Mouse (Mus musculus) thymus, postnatal 0 days (tissue): ENCODE data around the gene Runx3. TPM values are rescaled to one million over a fixed set of nuclear protein-coding genes. Genes with fewer than 3 reads are reported as not detected.
"Not testable (repeated sequence)": the region's sequence is repeated elsewhere in the genome, so short reads cannot be mapped to it uniquely, and the experiment has no call there.

Source experiments
- DNase-seq: peaks from one replicate; pipeline ENCODE4 v3.0.0-alpha.2; 2015; ENCODE audit warnings: low spot score
- polyA plus RNA-seq: library from polyadenylated mRNA; unstranded; fragments of >200 nt; fragmentation: Nextera tagmentation; extraction: Ambion mirVana; gene quantifications from 2 replicates; pipeline ENCODE4 v1.2.1, GENCODE M21; 2015

Runx3 gene
- polyA plus RNA-seq, 1 experiment from 2014 or later = 7.9 TPM

DNA sequence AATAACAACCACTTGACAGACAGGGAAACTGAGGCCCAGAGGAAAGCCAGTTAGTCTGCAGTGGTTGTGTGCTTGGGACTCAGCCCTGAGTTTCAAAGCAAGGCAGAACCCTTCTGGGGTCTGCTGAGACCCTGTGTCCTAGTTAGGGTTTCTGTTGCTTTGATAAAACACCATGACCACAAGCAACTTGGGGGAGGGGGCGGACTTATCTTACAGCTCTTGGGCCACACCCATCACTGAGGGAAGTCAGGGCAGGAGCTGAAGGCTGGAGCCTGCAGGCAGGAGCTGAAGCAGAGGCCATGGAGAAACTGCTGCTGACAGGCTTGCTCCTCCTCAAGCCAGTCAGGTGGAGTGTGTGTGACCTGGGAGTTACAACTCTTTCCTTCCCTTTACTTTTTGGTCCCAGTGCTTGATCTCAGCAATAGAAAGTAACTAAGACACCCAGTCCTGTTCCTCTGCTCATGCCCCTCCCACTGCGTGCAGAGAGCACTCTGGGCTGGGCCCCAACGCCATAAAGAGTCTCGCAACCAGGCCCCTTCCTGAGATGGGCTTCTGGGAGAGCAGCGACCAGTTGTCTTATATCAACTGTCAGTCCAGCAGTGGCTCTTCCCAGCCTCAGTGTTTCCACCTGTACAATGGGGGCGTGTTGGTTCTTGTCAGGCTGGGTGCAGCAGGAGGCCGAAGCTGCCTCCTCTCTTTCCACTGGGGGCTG lies 47.5 kb downstream of the Runx3 start:
- no peak for DNase-seq

DNA sequence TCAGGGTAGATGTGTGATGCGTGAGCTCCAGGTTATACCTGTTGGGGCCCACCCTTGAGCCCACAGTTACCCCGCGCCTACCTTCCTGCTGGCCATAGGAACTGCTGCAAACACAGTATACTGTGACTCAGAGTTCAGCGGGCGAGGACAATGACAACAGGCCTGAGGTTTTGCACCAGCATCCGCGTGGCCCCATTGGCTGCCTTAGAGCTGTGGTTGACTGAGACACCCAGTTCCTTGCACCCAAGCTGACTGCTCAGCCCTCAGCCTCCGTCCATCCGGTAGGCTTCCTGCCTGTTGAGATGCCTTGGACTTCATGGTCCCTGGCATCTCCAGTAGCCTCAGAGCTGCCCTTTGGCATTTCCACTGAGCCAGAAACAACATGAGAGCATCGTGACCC lies 48.6 kb downstream of the Runx3 start:
- no peak for DNase-seq

DNA sequence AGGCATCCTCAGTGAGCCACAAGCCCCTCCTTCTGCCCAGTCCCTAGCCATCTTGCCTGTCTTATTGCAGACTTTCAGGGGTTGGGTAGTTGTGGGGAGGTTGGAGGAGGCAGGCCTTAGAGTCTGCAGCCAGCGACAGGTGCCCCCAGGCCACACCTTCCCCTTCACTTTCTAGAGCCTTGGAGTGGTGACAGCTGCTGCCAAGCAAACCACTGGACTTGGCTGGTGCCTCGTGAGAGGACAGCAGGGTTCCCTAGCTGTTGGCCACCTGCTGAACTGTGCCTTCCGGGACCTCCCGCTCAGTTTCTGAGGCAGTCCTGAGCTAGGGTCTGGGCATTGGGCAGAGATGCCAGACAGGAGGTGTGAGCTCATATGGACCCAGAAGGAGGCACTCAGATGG lies 49.0 kb downstream of the Runx3 start:
- no peak for DNase-seq

DNA sequence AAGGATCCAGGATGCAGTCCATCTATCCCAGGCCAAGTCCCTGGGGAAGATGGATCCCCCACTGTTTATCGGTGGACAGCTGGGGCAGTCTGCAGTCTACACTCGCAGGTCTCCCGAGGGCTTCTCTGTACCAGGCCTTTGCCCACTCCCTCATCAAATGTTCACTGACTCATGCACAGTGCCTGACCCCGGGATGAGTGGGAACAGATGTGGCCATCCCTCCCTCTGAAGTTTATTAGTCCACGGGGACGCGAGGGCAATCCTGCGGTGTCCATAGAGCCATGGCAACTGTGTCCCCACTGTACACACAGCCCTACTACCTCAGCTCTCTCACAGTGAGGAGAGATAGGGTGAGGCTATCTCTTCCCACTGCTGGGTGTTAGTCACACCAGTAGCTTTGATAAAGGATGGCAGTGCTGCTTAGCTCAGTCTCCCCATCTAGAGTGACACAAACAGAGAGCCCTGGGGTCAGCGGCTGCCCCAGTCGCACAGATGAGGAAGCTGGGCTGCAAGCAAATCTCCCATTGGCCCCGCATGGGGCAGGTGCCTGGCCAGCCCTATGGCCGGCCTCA lies 50.9 kb downstream of the Runx3 start:
- DNase-seq = no peak

DNA sequence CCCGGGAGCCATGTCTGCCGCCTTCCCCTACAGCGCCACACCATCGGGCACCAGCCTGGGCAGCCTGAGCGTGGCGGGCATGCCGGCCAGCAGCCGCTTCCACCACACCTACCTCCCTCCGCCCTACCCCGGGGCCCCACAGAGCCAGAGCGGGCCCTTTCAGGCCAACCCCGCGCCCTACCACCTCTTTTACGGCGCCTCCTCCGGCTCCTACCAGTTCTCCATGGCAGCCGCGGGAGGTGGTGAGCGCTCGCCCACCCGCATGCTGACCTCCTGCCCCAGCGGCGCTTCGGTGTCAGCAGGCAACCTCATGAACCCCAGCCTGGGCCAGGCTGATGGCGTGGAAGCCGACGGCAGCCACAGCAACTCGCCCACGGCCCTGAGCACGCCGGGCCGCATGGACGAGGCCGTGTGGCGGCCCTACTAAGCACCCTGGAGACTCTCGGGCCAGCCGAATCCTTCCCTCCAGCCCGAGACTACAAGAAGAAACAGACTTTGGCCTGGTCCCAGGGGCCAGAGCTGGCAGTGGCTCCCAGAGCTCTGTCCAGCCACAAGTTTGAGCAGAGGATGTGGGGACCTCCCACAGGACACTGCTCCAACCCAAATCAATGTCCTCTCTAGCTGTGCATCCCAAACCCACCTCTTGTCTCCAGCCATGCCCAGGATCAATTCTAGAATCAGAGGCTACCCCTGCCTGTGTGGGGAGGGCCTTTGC lies 55.1 kb downstream of the Runx3 start:
- no peak for DNase-seq

DNA sequence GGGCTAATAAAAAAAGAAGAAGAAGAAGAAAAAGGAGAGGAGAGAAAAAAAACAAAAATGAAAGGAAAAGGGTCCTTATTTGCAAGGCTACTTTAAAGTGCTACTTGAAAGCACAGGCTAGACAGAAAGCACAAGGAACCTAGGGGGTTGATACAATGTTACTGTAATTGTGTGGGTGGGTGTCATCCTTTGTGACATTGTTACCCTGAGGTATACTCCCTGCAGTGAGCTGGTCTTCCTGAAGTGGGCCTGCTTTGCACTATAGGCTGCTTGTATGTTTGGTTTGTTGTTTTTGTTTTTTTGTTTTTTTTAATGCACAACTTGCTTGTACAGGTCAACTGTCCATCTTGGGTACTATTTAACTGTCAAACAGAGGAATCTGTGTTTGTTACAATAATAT lies 57.1 kb downstream of the Runx3 start:
- DNase-seq = no peak

DNA sequence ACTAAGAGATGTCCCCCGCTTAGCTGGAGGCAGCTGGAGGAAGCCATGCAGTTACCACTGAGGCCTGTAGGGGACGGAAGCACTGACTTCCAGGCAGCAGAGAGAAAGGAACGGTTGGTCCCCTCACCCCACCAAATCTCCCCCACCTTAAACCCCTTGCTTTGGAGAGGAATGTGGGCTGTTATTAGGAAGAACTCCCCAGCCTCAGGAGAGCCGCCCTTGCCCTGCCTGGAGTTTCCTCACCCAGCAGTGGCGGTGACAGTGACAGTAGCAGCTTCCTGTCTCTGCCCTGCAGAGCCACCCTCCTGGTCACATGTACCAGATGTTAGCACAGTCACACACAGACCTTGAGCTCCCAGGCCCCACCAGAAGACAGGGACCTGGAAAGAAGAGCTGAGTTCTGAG lies 58.6 kb downstream of the Runx3 start:
- peak; percentile 72 for DNase-seq

DNA sequence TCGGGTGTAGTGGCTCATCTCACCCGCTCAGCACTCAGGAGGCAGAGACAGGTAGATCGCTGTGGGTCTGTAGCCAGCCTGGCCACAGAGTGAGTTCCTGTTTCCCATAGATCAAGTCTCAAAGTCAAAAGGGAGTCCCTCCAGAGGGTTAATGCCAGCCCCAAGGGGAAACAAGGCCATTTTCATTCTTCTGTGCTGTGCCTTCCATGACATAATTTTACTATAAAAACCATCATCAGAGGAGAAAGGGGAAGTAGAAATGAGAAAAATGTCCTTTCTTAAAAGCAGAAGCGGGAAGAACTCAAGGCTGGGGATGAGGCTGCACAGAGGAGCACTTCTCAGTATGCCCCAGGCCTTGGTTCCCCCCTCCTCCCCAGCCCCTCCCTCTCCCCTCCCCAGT lies 61.4 kb downstream of the Runx3 start:
- no peak for DNase-seq

DNA sequence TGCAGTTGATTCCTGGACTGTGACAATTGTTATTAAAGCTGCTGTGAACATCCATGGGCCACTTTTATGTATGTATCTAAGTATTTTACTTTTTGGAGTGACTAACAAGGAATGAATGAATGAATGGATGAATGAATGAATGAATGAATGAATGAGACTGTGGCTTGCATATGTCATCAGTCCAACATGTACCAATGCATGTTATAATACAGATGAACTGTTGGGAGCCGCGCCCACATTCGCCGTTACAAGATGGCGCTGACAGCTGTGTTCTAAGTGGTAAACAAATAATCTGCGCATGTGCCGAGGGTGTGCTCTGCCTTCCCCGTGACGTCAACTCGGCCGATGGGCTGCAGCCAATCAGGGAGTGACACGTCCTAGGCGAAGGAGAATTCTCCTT lies 63.8 kb downstream of the Runx3 start:
- DNase-seq = not testable (repeated sequence)

DNA sequence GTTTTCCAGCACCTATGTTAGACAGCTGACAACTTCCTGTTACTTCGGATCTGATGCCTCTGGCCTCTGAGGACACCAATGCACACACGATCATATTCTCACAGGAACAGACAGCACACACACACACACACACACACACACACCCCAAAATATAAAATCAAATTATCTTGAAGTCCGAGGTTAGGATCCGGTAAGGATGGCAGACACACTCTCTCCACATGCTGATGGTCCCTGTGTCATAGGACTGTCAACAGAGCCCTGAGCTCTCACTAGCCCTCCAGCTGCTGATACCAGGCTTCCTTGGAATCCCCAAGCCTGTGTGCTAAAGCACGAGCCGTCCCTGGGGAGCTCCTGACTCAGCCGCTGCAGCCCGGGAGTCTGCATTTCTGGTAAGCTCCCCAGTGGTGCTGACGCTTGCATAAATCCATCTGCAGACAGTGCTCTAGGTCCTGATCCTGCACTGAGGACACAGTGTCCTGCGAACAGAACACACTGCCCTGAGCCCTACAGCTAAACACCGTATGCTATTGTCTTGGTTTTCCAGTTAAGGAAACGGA lies 69.1 kb downstream of the Runx3 start:
- DNase-seq = no peak

DNA sequence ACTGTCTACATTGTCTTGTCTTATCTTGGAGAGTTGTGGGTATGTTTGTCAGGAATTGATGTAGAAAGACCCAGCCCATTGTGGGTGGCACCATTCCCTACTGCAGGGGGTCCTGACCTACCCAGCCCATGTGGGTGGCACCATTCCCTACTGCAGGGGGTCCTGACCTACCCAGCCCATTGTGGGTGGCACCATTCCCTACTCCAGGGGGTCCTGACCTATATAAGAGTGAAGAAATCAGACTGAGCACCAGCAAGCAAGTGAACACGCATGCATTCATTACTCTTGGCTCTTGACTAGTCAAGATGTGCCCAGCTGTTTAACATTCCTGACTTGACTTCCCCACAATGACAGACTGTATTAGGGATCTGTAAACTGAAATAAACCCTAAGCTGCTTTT lies 69.9 kb downstream of the Runx3 start:
- no peak for DNase-seq

DNA sequence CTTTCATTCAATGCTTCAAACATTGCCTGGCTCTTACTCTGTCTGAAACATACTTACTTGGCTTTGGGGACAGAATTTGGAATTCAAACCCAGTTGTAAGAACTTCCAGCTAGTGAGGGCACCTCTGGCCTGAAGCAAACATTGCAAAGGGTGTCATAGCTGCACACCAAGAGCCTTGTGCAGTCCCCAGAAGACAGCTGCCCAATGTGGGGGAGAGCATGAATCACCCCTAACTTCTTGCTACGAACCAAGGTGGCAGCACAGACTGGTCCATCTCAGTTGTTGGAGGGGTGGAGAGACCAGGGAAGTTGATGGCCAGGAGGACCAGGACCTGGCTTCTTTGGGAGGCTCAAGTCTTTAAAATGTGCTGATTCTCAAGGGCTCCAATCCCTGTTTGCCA lies 70.7 kb downstream of the Runx3 start:
- no peak for DNase-seq

DNA sequence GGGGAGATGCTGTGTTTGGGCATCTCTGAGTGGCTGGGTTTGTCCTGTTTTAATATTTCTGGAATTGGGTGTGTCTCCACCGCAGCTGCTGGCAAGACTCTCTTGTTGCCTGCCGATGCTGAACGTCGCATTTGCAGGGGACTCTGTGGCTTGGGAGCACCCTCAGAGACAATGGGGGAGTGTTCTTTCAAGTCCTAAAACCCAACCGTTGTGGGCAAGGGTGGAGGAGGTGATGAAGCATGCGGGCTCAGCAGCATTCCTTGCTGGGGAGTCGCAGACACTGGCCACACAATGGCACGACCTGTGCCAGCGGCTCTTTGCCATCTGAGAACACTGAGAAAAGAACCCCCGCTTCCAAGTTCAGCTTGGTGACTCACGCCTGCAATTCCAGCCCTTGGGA lies 71.2 kb downstream of the Runx3 start:
- no peak for DNase-seq

DNA sequence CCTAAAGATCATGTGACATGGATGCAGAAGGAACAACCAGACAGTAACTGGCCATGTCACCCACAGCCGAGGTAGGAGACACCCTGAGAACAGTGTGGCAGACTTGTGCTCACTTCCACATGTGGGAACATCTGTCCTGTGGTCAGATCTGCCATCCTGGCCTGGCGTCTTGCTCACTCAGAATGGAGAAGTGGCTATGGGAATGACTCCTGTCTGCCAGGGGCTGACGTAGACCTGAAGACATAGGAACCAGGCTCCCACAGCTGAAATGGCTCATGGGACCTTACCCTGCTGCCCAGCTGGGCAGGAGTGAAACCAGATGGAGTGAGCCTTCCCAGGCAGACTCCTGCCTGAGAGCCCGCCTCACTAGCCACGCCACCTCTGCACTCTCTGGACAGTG lies 72.4 kb downstream of the Runx3 start:
- no peak for DNase-seq

DNA sequence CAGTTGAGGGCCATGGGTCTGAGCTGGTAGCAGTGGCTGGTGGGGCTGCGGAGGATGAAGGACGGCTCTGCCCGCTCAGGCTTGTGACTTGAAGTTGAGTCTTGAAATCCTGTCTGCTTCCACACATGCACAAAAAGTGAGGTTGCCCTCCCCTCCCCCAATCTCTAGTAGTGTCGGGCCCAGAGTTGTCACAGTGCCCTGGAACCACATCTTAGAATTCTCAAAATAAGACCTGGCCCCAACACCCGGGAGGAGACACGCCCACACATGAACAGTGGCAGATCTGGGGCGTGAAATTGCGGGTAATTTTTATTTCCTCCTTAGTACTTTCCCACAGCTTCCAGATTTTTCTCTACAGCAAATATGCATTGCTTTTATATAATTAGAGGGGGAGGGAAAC lies 77.4 kb downstream of the Runx3 start:
- DNase-seq = peak; percentile 39

DNA sequence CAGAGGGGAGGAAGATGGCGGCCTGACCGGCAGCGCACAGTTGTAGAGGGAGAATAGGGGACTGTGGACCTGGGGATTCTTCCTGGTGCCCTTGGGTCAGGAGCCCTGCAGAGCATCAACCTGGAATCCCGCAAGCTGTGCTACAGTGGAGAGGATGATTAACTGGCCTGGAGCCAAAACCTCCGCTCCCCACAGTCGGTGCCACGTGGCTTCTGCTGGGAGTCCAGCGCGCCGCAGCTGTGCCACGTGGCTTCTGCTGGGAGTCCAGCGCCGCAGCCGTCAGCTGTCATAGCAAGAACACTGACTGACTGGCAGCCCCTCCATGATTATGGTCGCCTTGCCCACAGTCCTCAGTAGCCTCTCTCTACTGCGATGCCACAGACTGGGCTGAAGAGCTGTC lies 81.3 kb downstream of the Runx3 start:
- no peak for DNase-seq

DNA sequence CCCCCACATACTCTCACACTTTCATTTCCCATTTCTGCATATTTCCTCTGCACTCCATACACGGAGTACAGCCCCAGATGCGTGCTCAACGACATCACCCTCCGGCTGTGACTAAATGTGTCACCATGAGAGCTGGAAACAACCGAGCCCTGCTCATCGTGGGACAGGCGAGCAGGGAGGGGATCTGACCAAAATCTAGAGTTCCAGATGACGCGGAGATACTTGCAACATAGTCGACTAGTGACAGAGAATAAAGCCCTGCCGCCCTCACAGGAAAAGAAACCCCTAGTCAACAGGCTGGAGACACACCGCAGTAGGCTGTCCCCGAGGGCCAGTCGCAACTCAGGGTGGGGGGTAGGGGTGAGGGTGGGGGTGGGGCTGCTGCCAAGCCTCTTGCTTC lies 82.8 kb downstream of the Runx3 start:
- DNase-seq = peak; percentile 74

DNA sequence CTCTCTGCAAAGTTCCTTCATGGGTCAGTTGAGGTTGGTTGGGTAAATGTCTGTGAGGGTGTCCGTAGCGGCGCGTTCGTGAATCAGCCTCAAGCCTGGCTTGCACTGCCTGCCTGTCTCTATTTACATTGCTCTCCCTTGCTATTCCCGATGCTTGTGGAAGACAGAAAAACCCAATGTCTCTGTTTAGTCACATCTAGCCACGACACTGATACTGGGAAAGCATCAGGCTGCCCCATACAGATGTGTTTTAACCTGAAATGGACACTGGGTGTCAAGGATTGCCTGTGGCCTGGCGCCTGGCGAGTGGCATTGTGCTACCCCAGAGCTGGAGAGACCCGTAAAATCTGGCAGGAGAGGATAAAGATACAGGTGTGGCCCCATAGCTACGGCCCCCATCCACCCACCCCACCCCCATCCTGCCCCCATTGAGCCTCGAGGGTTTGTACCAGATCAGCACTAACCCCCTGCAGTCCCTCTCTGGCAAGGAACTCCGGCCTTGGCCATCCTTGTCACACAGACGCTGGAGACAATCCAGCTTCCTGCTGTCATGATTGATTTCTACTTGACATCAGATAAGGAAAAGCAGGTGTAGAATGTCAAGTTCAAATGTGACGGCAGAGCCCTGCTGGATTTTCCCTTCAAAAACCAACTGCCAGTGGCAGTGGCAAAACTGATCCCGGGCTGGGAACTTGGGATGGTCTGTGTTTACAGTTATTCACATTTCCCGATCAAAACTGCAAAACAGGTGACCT lies 83.5 kb downstream of the Runx3 start:
- no peak for DNase-seq

DNA sequence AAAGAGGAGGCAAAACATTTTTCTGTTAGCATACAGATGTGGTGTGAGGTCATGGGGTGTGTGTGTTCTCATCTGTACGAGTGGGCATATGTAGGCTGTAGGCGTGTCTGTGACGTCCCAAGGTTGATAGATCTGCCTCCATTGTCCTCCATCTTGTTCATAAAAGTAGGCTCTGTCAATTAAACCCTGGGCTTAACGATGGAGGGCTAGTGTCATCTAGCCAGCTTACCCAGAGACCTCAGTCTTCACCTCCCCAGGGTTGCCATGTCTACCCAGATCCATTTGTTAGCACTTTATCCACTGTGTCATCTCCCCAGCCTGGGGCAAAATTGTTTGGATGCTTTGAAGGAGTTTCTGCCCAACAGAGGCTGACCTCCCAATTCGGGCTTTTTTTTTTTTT lies 84.2 kb downstream of the Runx3 start:
- peak; percentile 8 for DNase-seq

DNA sequence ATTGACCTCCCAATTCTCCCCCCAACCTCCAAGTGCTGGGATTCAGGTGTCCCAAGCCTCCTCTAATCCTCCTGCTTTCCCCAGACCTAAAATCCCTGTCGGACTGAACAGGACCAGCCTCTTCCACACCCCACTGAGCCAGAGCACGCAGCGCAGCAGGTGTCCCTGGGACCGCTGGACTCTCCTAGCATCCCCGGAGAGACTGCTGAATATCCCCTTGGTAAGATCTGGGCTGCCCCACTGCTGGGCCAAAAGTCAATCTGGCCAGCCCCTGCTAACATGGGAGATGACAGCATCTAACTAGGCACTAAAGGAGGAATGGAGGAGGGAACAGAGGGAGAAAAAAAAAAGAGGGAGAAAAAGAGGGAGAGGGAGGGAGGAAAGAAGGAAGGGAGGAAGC lies 84.8 kb downstream of the Runx3 start:
- DNase-seq = no peak

DNA sequence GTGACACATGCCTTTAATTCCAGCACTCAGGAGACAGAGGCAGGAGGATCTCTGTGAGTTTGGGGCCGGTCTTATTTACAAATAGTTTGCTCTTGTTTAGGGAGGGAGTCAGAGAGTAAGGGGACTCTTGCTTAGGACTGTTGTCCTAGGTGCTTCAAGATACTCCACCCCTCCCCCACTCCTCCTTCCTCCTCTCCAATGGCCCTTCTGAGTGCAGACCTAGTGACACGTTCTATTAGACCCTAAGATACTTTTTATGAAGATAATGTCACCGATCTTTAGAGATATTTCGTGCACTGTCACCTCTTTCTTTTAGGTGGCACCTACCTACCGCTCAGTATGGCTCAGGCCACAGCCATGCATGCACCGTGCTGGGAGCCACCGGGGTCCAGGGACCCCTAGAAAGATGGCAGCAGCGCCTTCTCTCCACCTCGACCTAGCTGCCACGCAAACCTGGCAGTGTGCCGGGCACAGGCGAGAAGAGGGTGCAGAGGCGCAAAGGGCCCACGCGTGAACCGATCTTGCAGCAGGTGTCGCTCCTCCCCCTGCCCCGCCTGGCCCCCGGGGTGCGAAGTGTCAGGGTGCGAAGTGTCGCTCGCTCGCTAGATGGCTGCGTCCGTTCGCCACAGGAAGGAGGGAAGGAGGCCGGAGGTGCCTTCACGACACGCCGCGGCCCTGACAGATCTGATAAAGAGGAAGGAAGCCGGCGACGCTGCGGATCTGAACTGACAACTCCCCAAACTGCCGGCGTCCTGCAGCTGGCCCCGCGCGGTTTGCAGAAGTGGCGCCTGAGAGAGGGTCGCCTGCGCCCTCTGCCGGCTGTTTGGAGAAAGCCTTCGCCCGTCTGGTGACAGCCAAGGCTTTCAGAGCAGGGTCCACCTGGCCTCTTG lies 85.5 kb downstream of the Runx3 start:
- peak; percentile 95 for DNase-seq
